Mouse (Mus musculus) left cerebral cortex, postnatal 10 days (tissue): ENCODE measurements around the gene Tmf1. TPM values are rescaled to one million over a fixed set of nuclear protein-coding genes. Genes with fewer than 3 reads are reported as not detected.

ENCODE experiments used
- DNase-seq, 2 experiments: peaks; one replicate each; pipeline ENCODE4 v3.0.0; 2021 to 2022; ENCODE audit warnings: low spot score in 2 of 2, mixed read lengths in 1 of 2; ENCODE audit errors: extremely low spot score in 1 of 2
- intact Hi-C: fragments of 180-260 bp; cut with DNase I; formaldehyde crosslinking; loops from one replicate; pipeline ENCODE4 v1.15.1; 2025
- total RNA-seq, 2 experiments: library from RNA; stranded (reverse); gene quantifications; 2 replicates each; pipeline ENCODE4 v1.2.3; 2021

The Tmf1 gene
- total RNA-seq, 2 experiments from 2014 or later = 52.1 to 53.4 TPM

DNA sequence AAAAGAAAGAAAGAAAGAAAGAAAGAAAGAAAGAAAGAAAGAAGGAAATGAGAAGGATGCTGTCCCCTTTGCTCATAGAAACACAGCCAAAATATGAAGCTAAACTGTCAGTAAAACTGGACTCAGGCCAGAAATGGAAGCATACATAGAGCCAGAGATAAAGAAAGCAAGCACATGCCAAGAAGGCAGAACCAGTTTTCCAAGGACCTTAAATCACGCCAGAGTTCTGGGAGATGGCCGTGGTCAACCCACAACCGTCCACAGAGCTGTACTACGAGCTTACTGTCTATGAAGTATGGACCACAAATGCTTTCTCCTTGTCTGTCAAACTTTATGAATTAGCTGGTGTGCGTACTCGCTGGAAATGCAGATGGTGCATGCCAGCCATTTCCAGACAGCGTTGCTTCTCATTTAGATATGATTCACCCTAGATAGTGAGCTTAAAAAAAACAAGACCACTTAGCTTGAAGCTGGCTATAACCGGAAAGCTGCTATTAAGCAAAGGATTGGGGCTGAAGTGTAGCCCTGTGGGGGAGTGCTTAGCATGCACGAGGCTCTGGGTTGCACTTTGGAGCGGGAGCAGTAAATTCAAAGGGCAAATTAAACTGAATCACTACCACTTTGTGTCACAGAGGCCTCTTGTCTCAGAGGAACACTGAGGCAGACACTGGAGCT, 54.4 kb downstream of the Tmf1 start:
- DNase-seq = no peak
- intact Hi-C loops = no loop called here

GRCm38 (mm10) chr6:97120922-97121321, 58.0 kb downstream of the Tmf1 start:
- DNase-seq = no peak
- intact Hi-C loops = no loop called here

- intact Hi-C loops = no loop called here
- no peak for DNase-seq
These were observed 60.6 kb downstream of the Tmf1 start for GRCm38 (mm10) chr6:97118327-97118726.

DNA sequence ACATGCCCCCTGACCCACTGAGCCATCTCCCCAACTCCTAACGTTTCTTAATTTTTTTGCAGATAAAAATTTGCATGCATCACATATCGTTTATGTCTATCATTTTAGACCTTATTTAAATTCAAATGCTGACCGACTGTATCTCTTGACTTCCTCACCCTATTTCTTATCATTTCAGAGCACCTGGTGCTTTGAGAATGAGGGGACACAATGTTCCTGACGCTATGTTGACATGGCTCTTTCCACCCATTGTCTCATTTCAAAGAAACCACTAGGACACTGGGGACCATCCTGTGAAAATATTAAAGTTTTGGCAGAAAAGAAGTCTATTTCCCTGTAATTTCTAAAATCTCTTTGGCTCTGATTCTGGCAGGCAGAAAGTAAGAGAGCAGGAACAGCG, 62.0 kb downstream of the Tmf1 start:
- DNase-seq = no peak
- intact Hi-C loops = no loop called here

GRCm38 (mm10) chr6:97114821-97115220, 64.1 kb downstream of the Tmf1 start:
- intact Hi-C loops = no loop called here
- no peak for DNase-seq

DNA sequence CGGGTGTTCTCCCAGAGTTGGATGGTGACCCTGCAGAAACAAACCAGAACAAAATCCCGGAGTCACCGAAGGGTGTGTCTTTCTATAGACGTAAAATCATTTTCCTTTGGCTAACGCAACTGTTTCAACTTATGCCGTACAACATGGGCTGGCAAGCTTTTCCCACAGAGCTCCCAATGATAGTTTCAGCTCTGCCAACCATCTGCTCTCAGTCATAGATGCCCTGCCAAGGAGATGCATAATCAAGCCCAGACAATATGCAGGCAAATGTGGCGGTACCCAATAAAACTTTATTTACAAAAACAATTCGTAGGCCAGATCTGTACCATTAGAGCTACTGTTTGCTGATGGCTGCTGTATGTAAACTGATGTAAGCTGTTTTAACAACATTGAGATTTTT, 66.7 kb downstream of the Tmf1 start:
- intact Hi-C loops = no loop called here
- peak in 1 of 2 experiments; percentile 65 for DNase-seq

- DNase-seq = peak; percentile 49 to 62
These were observed 72.1 kb downstream of the Tmf1 start for GRCm38 (mm10) chr6:97106777-97107176.

DNA sequence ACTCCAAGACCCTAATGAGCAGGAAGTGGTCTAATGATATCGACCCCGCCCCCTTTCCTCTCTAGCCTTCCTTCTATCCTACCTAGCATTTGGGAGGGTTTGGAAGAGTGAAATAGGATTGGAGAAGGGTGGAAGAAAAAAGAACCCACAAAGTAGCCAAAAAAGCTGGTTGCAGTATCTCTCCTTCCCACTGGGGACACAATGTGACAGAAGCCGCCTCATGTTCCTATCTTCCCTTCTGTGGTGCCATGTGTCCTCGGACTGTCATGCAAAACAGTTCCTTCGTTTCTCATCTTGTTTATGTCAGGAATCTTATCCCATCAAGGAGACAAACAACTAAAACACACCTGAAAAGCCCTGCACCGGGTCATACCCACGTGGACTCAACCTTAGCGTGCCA, 72.8 kb downstream of the Tmf1 start:
- no peak for DNase-seq
- intact Hi-C loops = loop anchor here (5.0 kb wide), 1 partner anchor 79 kb away; no protein-coding TSS in a partner anchor

More at GRCm38 (mm10) chr6:97106777-97107176, 72.1 kb downstream of the Tmf1 start:
- intact Hi-C loops = loop anchor here (5.0 kb wide), 1 partner anchor 79 kb away; no protein-coding TSS in a partner anchor

DNA sequence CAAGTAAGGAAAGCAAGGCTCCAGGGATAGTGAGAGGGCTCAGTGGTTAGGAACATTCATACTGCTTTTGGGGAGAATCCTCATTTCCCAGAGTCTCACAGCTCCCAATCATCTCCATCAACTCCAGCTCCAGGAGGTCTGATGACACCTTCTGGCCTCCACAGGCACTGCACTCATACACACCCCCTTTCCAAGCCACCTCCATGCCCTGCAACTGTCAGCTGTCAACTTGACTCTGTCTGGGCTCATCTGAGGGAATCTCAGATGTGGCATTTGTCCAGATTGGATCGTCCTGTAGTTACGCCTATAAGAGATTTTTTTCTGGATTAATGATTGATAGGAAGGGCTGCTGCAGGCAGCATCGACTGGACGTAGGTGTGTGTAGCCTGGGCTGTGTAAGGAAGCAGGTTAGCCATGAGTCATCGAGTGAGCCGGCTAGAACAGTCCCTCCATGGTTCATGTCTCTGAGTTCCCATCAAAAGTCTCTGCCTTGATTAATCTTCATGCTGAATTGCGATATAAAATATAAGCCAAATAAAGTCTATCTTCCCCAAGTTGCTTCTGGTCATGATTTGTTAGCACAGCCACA, 74.6 kb downstream of the Tmf1 start:
- intact Hi-C loops = no loop called here
- no peak for DNase-seq

Other genes with a start within 250 kb of the Tmf1 start
- under 1 TPM; 0.62 to 0.93 TPM for gene Fam19a4, start 118.7 kb downstream of the Tmf1 start, total RNA-seq
- gene Eogt, start 29.9 kb downstream of the Tmf1 start, total RNA-seq = 10 to 100 TPM; 31.4 to 36.6 TPM
- gene Uba3, start 26.5 kb upstream of the Tmf1 start, total RNA-seq = 10 to 100 TPM; 62.8 to 64.4 TPM
- gene Arl6ip5, start 31.6 kb upstream of the Tmf1 start, total RNA-seq = 100 to 1,000 TPM; 160 to 162 TPM
- gene Lmod3, start 73.6 kb upstream of the Tmf1 start, total RNA-seq = under 1 TPM; 0.87 to 0.94 TPM